Mouse (Mus musculus) v-Abl transformed pro-B cells (cell line): Measurements from ENCODE around the gene Patz1.

Experiments used
- in situ Hi-C, 2 experiments: fragments of 400-800 bp; cut with MboI; formaldehyde crosslinking; loops; one replicate each; pipeline ENCODE4 v1.15.1; 2025; ENCODE audit not compliant: unreplicated experiment in 2 of 2

The Patz1 gene

DNA sequence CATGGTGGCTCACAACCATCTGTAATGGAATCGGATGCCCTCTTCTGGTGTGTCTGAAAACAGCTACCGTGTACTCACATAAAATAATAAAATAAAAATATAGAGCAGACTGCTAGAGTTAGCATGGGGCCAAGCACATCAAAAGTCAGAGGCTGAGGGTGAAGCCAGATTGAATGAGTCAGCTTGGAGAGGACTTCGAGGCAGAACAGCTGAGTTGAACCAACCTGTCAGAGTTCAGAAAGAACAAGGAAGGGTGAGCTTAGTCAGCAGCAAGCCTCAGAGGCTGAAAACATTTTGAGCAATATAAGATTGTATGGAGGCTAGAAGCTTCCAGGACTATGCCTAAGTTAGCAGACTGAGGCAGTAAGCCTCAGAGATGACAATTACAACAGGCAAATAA is 29.6 kb downstream of the Patz1 start:
- in situ Hi-C loops, result no loop called here

DNA sequence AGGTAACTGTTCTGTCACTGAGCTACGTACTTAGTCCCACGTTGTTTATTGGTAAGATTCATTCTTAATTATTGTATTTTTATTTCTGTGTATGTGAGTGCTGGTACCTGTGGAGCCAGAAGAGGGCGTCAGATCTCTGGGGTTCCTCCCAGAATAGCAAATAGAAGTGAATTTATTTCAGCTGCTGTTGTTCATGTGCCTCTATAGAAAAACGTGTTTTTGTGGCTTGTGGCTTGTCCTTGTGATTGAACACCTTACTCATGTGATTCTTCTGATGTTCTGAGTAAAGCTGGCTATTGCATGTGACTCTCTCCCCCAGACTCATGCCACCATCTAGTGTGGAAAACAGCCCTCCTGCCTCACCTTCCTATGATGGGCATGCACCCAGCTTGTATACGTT is 39.6 kb downstream of the Patz1 start:
- in situ Hi-C loops, result no loop called here

DNA sequence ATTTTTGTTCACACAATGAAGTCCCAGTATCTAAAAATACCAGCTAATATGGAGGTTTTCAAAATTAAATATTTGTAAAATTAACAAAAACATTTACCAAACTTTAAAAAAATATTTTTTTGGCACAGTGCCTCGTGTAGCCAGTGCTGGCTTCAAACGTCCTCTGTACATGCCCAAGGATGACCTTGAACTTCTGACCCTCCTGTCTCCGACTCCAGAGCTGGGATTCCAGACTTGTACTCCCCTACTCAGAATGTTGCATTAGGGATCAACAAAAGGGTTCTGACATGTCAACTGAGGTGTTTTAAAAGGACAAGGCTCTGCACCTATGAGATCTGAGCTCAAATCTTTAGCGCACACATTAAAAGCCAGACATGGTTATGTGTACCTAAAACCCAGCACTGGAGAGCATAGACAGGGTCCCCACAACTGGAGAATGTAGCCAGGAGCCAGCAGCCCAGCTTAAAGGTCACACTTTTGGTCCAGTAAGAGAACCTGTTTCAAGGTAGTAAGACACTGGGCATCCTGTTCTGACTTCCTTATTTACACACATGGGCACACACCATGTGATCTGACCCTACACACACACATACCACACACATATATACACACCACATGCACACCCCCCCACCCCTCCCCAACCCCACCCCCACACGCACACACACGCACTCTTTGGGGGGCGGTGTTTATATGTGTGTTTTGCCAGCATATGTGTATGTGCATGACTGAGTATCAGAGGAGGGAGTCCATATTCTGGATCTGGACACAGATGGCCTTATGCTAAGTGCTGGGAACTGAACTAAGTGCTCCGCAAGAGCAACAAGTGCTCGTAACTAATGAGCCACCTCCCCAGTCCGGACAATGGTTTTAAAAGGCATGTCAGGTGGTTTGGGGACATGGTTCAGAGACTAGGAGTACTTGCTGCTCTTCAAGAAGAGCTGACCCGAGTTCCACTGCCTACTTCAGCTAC is 40.4 kb downstream of the Patz1 start:
- in situ Hi-C loops, result no loop called here

DNA sequence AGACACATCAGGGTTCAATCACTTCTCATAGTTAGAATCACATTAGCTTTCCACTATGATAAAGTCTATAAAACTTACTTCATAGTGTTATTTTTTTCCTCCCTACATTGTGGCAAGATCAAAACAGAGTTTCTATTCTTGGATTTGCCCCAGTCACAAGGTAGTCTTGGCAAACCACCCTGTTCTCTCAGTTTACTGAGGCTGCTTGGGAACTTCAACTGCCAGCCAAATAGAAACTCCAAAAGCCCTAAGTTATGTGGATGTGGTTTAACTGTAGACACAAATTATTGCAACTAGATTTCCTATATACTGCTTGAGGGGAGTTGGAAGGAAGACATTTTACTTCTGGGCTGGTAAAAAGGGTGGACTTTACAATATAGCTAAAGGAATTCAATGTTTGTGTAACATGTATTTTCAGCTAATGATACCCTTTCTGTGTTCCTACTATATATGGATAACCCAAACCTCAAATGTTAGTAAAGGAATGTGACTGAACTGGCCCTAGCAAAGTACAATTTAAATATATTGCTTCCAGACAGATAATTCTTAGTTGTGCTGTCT is 41.3 kb downstream of the Patz1 start, which contains the start of gene Pik3ip1:
Gene Pik3ip1, plus strand, starts transcription at position 511 of the 561 bp plus-strand sequence.
- in situ Hi-C loops, result loop anchor here (5.0 to 10.0 kb wide), 4 partner anchors 38 to 205 kb away; partner anchors contain the start of genes Eif4enif1 (in 1 of the 2) and Limk2 (in 1 of the 2)

DNA sequence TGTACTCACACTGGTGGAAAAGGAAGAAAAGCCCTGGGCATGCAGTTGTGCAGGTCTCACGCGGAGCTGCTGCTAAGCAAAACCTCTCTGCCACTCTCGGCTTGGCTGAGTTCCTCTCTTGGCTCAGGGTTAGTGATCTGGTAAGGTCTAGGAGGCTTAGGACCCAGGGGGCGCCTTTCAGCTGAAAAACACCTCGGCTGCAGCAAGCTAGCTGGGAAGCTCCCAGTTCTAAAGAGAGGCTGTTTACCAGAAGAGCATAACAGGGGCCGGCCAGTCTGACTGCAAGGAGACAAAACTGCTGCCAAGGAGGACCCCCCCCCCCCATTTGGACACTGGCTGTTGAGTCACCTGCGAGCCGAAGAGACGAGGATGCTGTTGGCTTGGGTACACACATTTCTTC is 41.9 kb downstream of the Patz1 start:
- in situ Hi-C loops, result loop anchor here (5.0 to 10.0 kb wide), 4 partner anchors 38 to 204 kb away; partner anchors contain the start of genes Eif4enif1 (in 1 of the 2) and Limk2 (in 1 of the 2)

DNA sequence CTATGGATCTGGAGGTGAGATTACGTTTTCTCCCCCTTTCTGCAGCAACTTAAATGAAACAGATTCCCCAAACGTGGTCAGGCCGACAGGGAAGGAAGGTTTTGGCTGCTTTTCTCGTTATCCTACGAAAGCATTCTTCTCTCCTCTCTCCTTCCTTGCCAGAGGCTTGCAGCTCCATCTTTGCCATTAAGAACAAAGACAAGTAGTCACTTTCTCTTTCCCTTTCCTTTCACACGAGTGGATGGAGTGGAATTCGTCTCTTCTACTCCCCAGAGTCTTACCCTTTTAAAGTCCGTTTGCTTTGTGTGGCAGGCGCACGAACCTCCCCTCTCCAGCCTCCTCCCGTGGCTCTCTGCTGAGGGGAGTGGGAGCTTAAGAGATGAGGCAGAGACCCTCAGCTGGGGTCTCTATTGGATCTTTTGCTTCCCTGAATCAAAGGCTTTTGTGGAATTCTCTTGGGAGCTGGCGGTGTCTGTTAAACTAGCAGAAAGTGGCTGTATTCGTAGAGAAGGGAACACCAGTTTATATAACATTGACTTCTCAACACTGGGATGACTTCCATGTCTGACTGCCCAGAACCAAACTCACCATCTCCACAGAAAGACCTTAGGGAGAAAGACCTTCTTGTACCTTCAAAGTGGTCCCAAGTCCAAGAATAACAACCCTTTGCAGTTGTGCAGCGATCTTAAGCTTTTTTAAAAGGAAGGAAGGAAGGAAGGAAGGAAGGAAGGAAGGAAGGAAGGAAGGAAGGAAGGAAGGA is 42.5 kb downstream of the Patz1 start:
- in situ Hi-C loops, result loop anchor here (5.0 to 10.0 kb wide), 4 partner anchors 39 to 204 kb away; partner anchors contain the start of genes Eif4enif1 (in 1 of the 2) and Limk2 (in 1 of the 2)

DNA sequence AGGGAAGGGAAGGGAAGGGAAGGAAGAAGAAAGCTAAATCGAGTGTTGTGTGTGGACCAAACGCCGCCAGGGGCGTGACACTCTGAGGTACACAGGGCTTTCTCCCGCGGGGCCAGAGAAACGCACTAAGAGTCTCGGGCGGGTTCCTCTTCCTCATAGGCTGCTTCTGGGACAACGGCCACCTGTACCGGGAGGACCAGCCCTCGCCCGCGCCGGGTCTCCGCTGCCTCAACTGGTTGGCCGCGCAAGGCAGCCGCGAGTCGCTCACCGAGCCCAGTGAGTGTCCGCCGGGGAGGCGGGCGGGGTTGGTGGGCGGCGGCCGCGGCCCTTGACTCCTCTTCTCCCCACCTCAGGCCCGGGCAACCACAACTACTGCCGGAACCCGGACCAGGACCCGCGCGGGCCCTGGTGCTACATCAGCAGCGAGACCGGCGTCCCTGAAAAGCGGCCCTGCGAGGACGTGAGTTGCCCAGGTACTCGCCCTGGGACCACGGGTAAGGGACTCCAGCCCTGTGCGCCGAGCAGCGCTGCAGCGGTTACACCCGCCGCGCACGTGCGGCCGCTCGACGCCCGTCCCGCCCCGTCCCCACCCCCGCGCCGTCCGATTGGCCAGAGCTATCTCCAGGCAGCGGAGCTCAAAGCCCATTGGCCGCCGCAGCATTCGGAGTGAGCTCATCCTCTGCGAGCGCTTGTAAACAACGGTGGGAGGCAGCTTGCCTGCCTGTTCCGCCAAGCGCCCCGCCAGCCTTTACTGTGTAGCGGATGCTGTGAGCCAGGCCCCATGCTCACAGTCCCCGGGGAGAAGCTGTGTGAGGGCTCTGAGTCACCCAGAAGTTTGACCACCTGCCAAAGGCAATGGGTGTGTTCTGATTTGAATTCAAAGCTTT is 43.3 kb downstream of the Patz1 start:
- in situ Hi-C loops, result loop anchor here (5.0 to 10.0 kb wide), 4 partner anchors 40 to 203 kb away; partner anchors contain the start of genes Eif4enif1 (in 1 of the 2) and Limk2 (in 1 of the 2)

GRCm38 (mm10) chr11:3333111-3333695 is 44.5 kb downstream of the Patz1 start:
- in situ Hi-C loops, result loop anchor here (5.0 to 10.0 kb wide), 4 partner anchors 41 to 202 kb away; partner anchors contain the start of genes Eif4enif1 (in 1 of the 2) and Limk2 (in 1 of the 2)

GRCm38 (mm10) chr11:3334141-3334710 is 45.6 kb downstream of the Patz1 start:
- in situ Hi-C loops, result loop anchor here (5.0 to 10.0 kb wide), 4 partner anchors 42 to 201 kb away; partner anchors contain the start of genes Eif4enif1 (in 1 of the 2) and Limk2 (in 1 of the 2)

GRCm38 (mm10) chr11:3334711-3335316 is 46.1 kb downstream of the Patz1 start:
- in situ Hi-C loops, result loop anchor here (5.0 to 10.0 kb wide), 4 partner anchors 43 to 200 kb away; partner anchors contain the start of genes Eif4enif1 (in 1 of the 2) and Limk2 (in 1 of the 2)

GRCm38 (mm10) chr11:3335651-3336216 is 47.1 kb downstream of the Patz1 start:
- in situ Hi-C loops, result loop anchor here in 1 of 2 experiments (10.0 kb wide), 2 partner anchors 131 to 199 kb away; partner anchors contain the start of gene Eif4enif1

- in situ Hi-C loops, result loop anchor here in 1 of 2 experiments (10.0 kb wide), 2 partner anchors 132 to 198 kb away; partner anchors contain the start of gene Eif4enif1
Observed at GRCm38 (mm10) chr11:3336602-3337001, 47.9 kb downstream of the Patz1 start.

DNA sequence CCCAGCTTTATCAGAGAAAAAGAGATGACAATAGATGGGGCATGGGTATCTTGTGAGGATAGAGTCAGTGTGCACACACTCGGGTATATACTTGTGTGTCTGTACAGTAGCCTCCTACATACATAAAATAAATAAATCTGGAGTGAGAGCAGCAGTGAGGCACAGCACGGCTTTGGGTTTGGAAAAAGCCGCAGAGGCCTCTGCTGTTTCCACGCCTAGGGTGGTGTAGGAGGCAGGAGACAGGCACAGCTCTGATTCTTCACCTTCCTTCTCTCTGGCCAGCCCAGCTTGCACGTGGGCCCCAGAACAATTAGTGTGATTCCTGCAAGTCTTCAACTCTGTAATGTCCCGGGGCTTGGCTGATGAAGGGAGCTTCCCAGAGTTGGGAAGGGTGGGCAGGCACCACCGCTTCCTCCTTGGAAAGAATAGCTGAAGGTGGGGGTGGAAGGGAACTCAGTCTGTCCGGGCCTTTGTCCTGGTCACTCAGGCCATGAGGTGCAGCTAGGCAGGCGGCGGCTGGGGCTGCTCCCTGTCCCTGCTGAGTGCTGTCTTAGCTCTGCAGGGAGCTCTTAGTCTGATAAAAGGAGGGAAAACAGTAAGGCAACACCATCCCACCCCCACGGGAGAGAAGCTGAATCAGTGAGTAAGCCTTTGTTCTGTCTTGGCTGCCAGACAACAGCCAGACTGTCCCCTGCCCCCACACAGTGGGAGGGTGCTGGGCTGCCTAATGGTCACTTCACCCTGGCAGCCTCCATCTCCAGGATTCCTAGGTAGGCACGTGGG is 48.7 kb downstream of the Patz1 start:
- in situ Hi-C loops, result loop anchor here in 1 of 2 experiments (10.0 kb wide), 2 partner anchors 133 to 197 kb away; partner anchors contain the start of gene Eif4enif1

DNA sequence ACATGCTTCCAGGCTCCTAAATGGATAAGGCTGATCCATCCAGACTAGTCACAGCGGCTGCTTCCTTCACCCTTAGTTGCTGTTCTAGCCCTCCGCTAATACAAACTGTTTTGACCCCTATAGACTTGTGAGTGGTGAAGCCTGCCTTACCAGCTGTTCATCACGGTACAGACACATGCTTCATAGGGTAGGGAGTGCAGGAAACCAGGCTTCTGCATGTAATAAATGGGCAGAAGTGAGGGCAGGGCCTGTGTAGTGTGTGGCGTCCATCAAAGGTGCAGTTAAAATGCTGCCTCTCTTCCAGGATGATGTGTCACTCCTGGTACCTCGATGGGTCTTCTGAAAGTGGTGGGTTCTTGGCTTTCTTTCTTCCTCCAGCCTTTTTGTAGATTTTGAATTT is 49.3 kb downstream of the Patz1 start:
- in situ Hi-C loops, result loop anchor here in 1 of 2 experiments (10.0 kb wide), 2 partner anchors 133 to 197 kb away; partner anchors contain the start of gene Eif4enif1

- in situ Hi-C loops, result loop anchor here in 1 of 2 experiments (10.0 kb wide), 1 partner anchor 63 kb away; the partner anchor contains the start of gene Limk2
Observed at GRCm38 (mm10) chr11:3341476-3341875, 52.8 kb downstream of the Patz1 start.

- in situ Hi-C loops, result loop anchor here in 1 of 2 experiments (10.0 kb wide), 1 partner anchor 60 kb away; the partner anchor contains the start of gene Limk2
Observed at GRCm38 (mm10) chr11:3344916-3345315, 56.2 kb downstream of the Patz1 start.
